Mouse (Mus musculus): ENCODE measurements around the gene Gna13.

Gene Gna13

GRCm38 (mm10) chr11:109375412-109375811 is 12.8 kb downstream of the Gna13 start:
- 82% methylated on average over 7 of the region's 7 CpGs for WGBS

- WGBS = 35% methylated on average over 7 of the region's 7 CpGs
These were observed 14.0 kb downstream of the Gna13 start for GRCm38 (mm10) chr11:109376484-109377143.

GRCm38 (mm10) chr11:109377477-109377876 is 14.8 kb downstream of the Gna13 start:
- 41% methylated on average over 10 of the region's 10 CpGs for WGBS

- 56% methylated on average over 7 of the region's 7 CpGs for WGBS
These were observed 15.4 kb downstream of the Gna13 start for GRCm38 (mm10) chr11:109378051-109378450.

- WGBS = 60% methylated on average over 5 of the region's 5 CpGs
These were observed 18.0 kb downstream of the Gna13 start for GRCm38 (mm10) chr11:109380662-109381061.

- 72% methylated on average over 8 of the region's 8 CpGs for WGBS
These were observed 22.7 kb downstream of the Gna13 start for GRCm38 (mm10) chr11:109385296-109385695.

- WGBS = 68% methylated on average over 5 of the region's 5 CpGs
These were observed 26.4 kb downstream of the Gna13 start for GRCm38 (mm10) chr11:109389046-109389445.

- 72% methylated on average over 7 of the region's 7 CpGs for WGBS
These were observed 28.6 kb downstream of the Gna13 start for GRCm38 (mm10) chr11:109391200-109391599.

- WGBS = 66% methylated on average over 7 of the region's 7 CpGs
These were observed 29.1 kb downstream of the Gna13 start for GRCm38 (mm10) chr11:109391760-109392159.

- 91% methylated on average over 9 of the region's 9 CpGs for WGBS
These were observed 30.0 kb downstream of the Gna13 start for GRCm38 (mm10) chr11:109392601-109393000.

- 74% methylated on average over 9 of the region's 9 CpGs for WGBS
These were observed 32.1 kb downstream of the Gna13 start for GRCm38 (mm10) chr11:109394758-109395157.

- WGBS = 89% methylated on average over 9 of the region's 9 CpGs
These were observed 32.7 kb downstream of the Gna13 start for GRCm38 (mm10) chr11:109395291-109395690.

- WGBS = 90% methylated on average over 5 of the region's 5 CpGs
These were observed 43.8 kb downstream of the Gna13 start for GRCm38 (mm10) chr11:109406431-109406830.

- 92% methylated on average over 15 of the region's 15 CpGs for WGBS
These were observed 47.8 kb downstream of the Gna13 start for GRCm38 (mm10) chr11:109410197-109410980.

GRCm38 (mm10) chr11:109413617-109414016 is 51.0 kb downstream of the Gna13 start, which contains the start of gene 9930022D16Rik:
Gene 9930022D16Rik, plus strand, starts transcription at chr11:109413917.
- 94% methylated on average over 6 of the region's 6 CpGs for WGBS

GRCm38 (mm10) chr11:109414802-109415201 is 52.2 kb downstream of the Gna13 start:
- 89% methylated on average over 5 of the region's 5 CpGs for WGBS

GRCm38 (mm10) chr11:109416709-109417420 is 54.2 kb downstream of the Gna13 start:
- WGBS = 85% methylated on average over 8 of the region's 8 CpGs

GRCm38 (mm10) chr11:109417472-109418040 is 54.9 kb downstream of the Gna13 start:
- WGBS = 89% methylated on average over 9 of the region's 9 CpGs

GRCm38 (mm10) chr11:109419461-109419860 is 56.8 kb downstream of the Gna13 start:
- 56% methylated on average over 4 of the region's 4 CpGs for WGBS

- WGBS = 60% methylated on average over 16 of the region's 16 CpGs
These were observed 57.4 kb downstream of the Gna13 start for GRCm38 (mm10) chr11:109419961-109420566.

GRCm38 (mm10) chr11:109420567-109420962 is 57.9 kb downstream of the Gna13 start:
- 93% methylated on average over 14 of the region's 14 CpGs for WGBS

- WGBS = 83% methylated on average over 5 of the region's 5 CpGs
These were observed 58.6 kb downstream of the Gna13 start for GRCm38 (mm10) chr11:109421205-109421604.
